Mouse (Mus musculus) midbrain, embryonic 16.5 days (tissue): Measurements from ENCODE around the gene Olfr1375. TPM values are rescaled to one million over a fixed set of nuclear protein-coding genes. Genes with fewer than 3 reads are reported as not detected.
"Not testable (repeated sequence)": the region's sequence is repeated elsewhere in the genome, so short reads cannot be mapped to it uniquely, and the experiment has no call there.

Experiments
- ATAC-seq: fragments of 200-750 bp; cut with Nextera tagmentation; 2 replicates; pipeline ENCODE4 v1.8.0; 2017; ENCODE audit warnings: moderate TSS enrichment
- H3K27ac ChIP-seq: fragments of 300-500 bp; sonication (generic); 2 replicates; pipeline ENCODE4 v1.5.1; 2014; ENCODE audit warnings: mild to moderate bottlenecking, low read length, mixed read lengths
- H3K27me3 ChIP-seq: fragments of 300-500 bp; sonication (generic); 2 replicates; pipeline ENCODE4 v1.6.1; 2014; ENCODE audit warnings: low read depth, low read length, mixed read lengths; ENCODE audit not compliant: control insufficient read depth, insufficient read depth
- H3K36me3 ChIP-seq: fragments of 300-500 bp; sonication (generic); 2 replicates; pipeline ENCODE4 v1.6.1; 2014; ENCODE audit warnings: mild to moderate bottlenecking, low read length, moderate library complexity, mixed read lengths; ENCODE audit not compliant: control insufficient read depth, insufficient read depth
- H3K4me1 ChIP-seq: fragments of 300-500 bp; sonication (generic); 2 replicates; pipeline ENCODE4 v1.6.1; 2014; ENCODE audit warnings: mild to moderate bottlenecking, low read length, mixed read lengths; ENCODE audit not compliant: control insufficient read depth, insufficient read depth
- H3K4me2 ChIP-seq: fragments of 300-500 bp; sonication (generic); 2 replicates; pipeline ENCODE4 v1.6.1; 2014; ENCODE audit warnings: mild to moderate bottlenecking, low read length, mixed read lengths
- H3K4me3 ChIP-seq: fragments of 300-500 bp; sonication (generic); 2 replicates; pipeline ENCODE4 v1.5.1; 2014; ENCODE audit warnings: low read depth, mild to moderate bottlenecking, low read length, moderate library complexity, mixed read lengths
- H3K9ac ChIP-seq: fragments of 300-500 bp; sonication (generic); 2 replicates; pipeline ENCODE4 v1.6.1; 2014; ENCODE audit warnings: low read depth, low read length, mixed read lengths
- H3K9me3 ChIP-seq: fragments of 300-500 bp; sonication (generic); replicated peaks from 2 replicates; pipeline ENCODE4 v1.6.1; 2014; ENCODE audit warnings: mild to moderate bottlenecking, low read length, mixed read lengths; ENCODE audit not compliant: control insufficient read depth, poor library complexity, severe bottlenecking
- WGBS: fragments of 180-500 bp; shearing (Covaris S2); extraction: QIAGEN DNeasy Blood & Tissue Kit; methylation state at CpG from one replicate; pipeline ENCODE4 v1.1.7; 2014; 5-methylcytosine and 5-hydroxymethylcytosine counted together
- polyA plus RNA-seq: library from polyadenylated mRNA; unstranded; fragments of >200 nt; fragmentation: Nextera tagmentation; extraction: Ambion mirVana; gene quantifications from 2 replicates; pipeline ENCODE4 v1.2.1, GENCODE M21; 2015

Olfr1375 gene
- polyA plus RNA-seq = not detected in 2 replicates

GRCm38 (mm10) chr11:51047809-51048208 lies at the start of gene Olfr1375:
Gene Olfr1375 (plus strand): TSS chr11:51048109.
- not testable (repeated sequence) for H3K36me3 ChIP-seq
- 83% methylated on average over 3 of the region's 3 CpGs for WGBS

GRCm38 (mm10) chr11:51003296-51003695 lies 44.6 kb upstream of the Olfr1375 start, which contains the start of gene Olfr51:
Gene Olfr51 (plus strand): TSS chr11:51003596.
- no peaks in the 10 kb centered on the region; the same call in 1 of the 2 replicates for H3K9me3 ChIP-seq
- H3K4me3 ChIP-seq = no peak within 1 kb of the TSS
- no peak within 1 kb of the TSS for H3K27ac ChIP-seq
- no peak for ATAC-seq
- no peaks in the 10 kb centered on the region for H3K4me1 ChIP-seq
- H3K27me3 ChIP-seq = no peaks in the 10 kb centered on the region
- H3K4me2 ChIP-seq = no peak within 1 kb of the TSS
- H3K36me3 ChIP-seq = no peaks in the 10 kb centered on the region
- 74% methylated on average over 5 of the region's 5 CpGs for WGBS
- no peak within 1 kb of the TSS for H3K9ac ChIP-seq

More at GRCm38 (mm10) chr11:51047809-51048208, at the start of gene Olfr1375:
- H3K4me2 ChIP-seq, H3K9ac ChIP-seq, ATAC-seq, H3K27ac ChIP-seq, H3K4me1 ChIP-seq, H3K27me3 ChIP-seq, H3K4me3 ChIP-seq, H3K9me3 ChIP-seq: not testable (repeated sequence)

GRCm38 (mm10) chr11:51011821-51012220 lies 36.1 kb upstream of the Olfr1375 start:
- Histone ChIP-seq H3K4me3 (no peak overlapping the region), H3K36me3 (no peaks in the 10 kb centered on the region), H3K4me2 (no peak overlapping the region), H3K27me3 (no peaks in the 10 kb centered on the region), H3K9me3 (no peaks in the 10 kb centered on the region), H3K4me1 (no peaks in the 10 kb centered on the region), H3K27ac (no peak overlapping the region), H3K9ac (no peak overlapping the region)
- WGBS = 75% methylated on average over 5 of the region's 5 CpGs
- ATAC-seq = no peak

- Histone ChIP-seq H3K27me3 (no peaks in the 10 kb centered on the region), H3K4me2 (no peak within 1 kb of the TSS), H3K4me1 (no peaks in the 10 kb centered on the region), H3K27ac (no peak within 1 kb of the TSS), H3K9ac (no peak within 1 kb of the TSS), H3K4me3 (no peak within 1 kb of the TSS), H3K36me3 (no peaks in the 10 kb centered on the region), H3K9me3 (no peaks in the 10 kb centered on the region)
- 67% methylated on average over 1 of the region's 1 CpGs for WGBS
- ATAC-seq = no peak
Measured at GRCm38 (mm10) chr11:51013936-51014335, 34.0 kb upstream of the Olfr1375 start, which contains the start of gene Olfr54. Gene Olfr54 (plus strand): TSS chr11:51014236.

- no peak overlapping the region for H3K9ac ChIP-seq
- 51% methylated on average over 2 of the region's 2 CpGs for WGBS
Measured at GRCm38 (mm10) chr11:51016341-51016740, 31.6 kb upstream of the Olfr1375 start.

GRCm38 (mm10) chr11:51026811-51027210 lies 21.1 kb upstream of the Olfr1375 start:
- not testable (repeated sequence) for H3K27me3 ChIP-seq, H3K4me1 ChIP-seq, H3K4me2 ChIP-seq, H3K9ac ChIP-seq, H3K36me3 ChIP-seq, ATAC-seq, H3K9me3 ChIP-seq, H3K4me3 ChIP-seq, H3K27ac ChIP-seq
- 90% methylated on average over 11 of the region's 11 CpGs for WGBS

More at GRCm38 (mm10) chr11:51016341-51016740, 31.6 kb upstream of the Olfr1375 start:
- H3K36me3 ChIP-seq = no peaks in the 10 kb centered on the region
- no peaks in the 10 kb centered on the region for H3K4me1 ChIP-seq
- H3K4me3 ChIP-seq = no peak overlapping the region
- no peaks in the 10 kb centered on the region for H3K9me3 ChIP-seq
- H3K27me3 ChIP-seq = no peaks in the 10 kb centered on the region
- no peak for ATAC-seq
- no peak overlapping the region for H3K4me2 ChIP-seq
- no peak overlapping the region for H3K27ac ChIP-seq

GRCm38 (mm10) chr11:51029381-51029780 lies 18.5 kb upstream of the Olfr1375 start:
- not testable (repeated sequence) for H3K9ac ChIP-seq, H3K4me1 ChIP-seq, H3K4me3 ChIP-seq, H3K4me2 ChIP-seq, H3K27ac ChIP-seq, H3K36me3 ChIP-seq, H3K27me3 ChIP-seq, H3K9me3 ChIP-seq, ATAC-seq
- WGBS = 66% methylated on average over 8 of the region's 8 CpGs

- WGBS = 72% methylated on average over 2 of the region's 2 CpGs
- ATAC-seq = no peak
- H3K4me3 ChIP-seq = no peak overlapping the region
Measured at GRCm38 (mm10) chr11:51030225-51030624, 17.7 kb upstream of the Olfr1375 start.

GRCm38 (mm10) chr11:51032851-51033250 lies 15.1 kb upstream of the Olfr1375 start:
- no peak overlapping the region for H3K27ac ChIP-seq
- no peak for ATAC-seq
- no peak overlapping the region for H3K4me2 ChIP-seq
- H3K9ac ChIP-seq = no peak overlapping the region
- 19% methylated on average over 1 of the region's 1 CpGs for WGBS
- no peaks in the 10 kb centered on the region for H3K27me3 ChIP-seq
- H3K4me1 ChIP-seq = no peaks in the 10 kb centered on the region
- no peak overlapping the region for H3K4me3 ChIP-seq
- H3K36me3 ChIP-seq = no peaks in the 10 kb centered on the region
- H3K9me3 ChIP-seq = no peaks in the 10 kb centered on the region

More at GRCm38 (mm10) chr11:51030225-51030624, 17.7 kb upstream of the Olfr1375 start:
- H3K9me3 ChIP-seq = no peaks in the 10 kb centered on the region
- H3K4me1 ChIP-seq = no peaks in the 10 kb centered on the region
- H3K27ac ChIP-seq = no peak overlapping the region
- no peak overlapping the region for H3K4me2 ChIP-seq
- no peaks in the 10 kb centered on the region for H3K27me3 ChIP-seq
- H3K9ac ChIP-seq = no peak overlapping the region
- no peaks in the 10 kb centered on the region for H3K36me3 ChIP-seq
